Mouse (Mus musculus): Measurements from ENCODE around the gene Zmynd19.
A peak's percentile ranks its signal among the peaks of the same experiment; 100 is the strongest.
"Not testable (repeated sequence)": the region's sequence is repeated elsewhere in the genome, so short reads cannot be mapped to it uniquely, and the experiment has no call there.

Gene Zmynd19

GRCm38 (mm10) chr2:24942092-24942491 is 7.5 kb upstream of the Zmynd19 start:
- no peak for DNase-seq (ENCODE audit: low spot score)

- not testable (repeated sequence) for DNase-seq (ENCODE audit: low spot score)
These were observed 5.3 kb upstream of the Zmynd19 start for GRCm38 (mm10) chr2:24944304-24944703.

- no peak for DNase-seq (ENCODE audit: low spot score)
These were observed 570 bp downstream of the Zmynd19 start for GRCm38 (mm10) chr2:24950189-24950535.

- no peak for DNase-seq (ENCODE audit: low spot score)
These were observed 3.0 kb downstream of the Zmynd19 start for GRCm38 (mm10) chr2:24952537-24953055.

- no peak for DNase-seq (ENCODE audit: low spot score)
These were observed 11.3 kb downstream of the Zmynd19 start for GRCm38 (mm10) chr2:24960910-24961309.

- DNase-seq (ENCODE audit: low spot score): peak; percentile 65
These were observed 12.9 kb downstream of the Zmynd19 start, which contains the start of gene Dph7 for GRCm38 (mm10) chr2:24962304-24963000. Dph7 (plus strand) TSS chr2:24962400.

GRCm38 (mm10) chr2:24970386-24970785 is 20.8 kb downstream of the Zmynd19 start:
- DNase-seq (ENCODE audit: low spot score): no peak

- not testable (repeated sequence) for DNase-seq (ENCODE audit: low spot score)
These were observed 24.9 kb downstream of the Zmynd19 start for GRCm38 (mm10) chr2:24974452-24974851.

- DNase-seq (ENCODE audit: low spot score): peak; percentile 86
These were observed 25.5 kb downstream of the Zmynd19 start, which contains the start of gene Mrpl41 for GRCm38 (mm10) chr2:24974906-24975703. Mrpl41 (minus strand) TSS chr2:24975098.

- DNase-seq (ENCODE audit: low spot score): peak; percentile 19
These were observed 26.2 kb downstream of the Zmynd19 start, which contains the start of gene Pnpla7 for GRCm38 (mm10) chr2:24975704-24976297. Pnpla7 (plus strand) TSS chr2:24976033.

GRCm38 (mm10) chr2:24976960-24977359 is 27.4 kb downstream of the Zmynd19 start:
- DNase-seq (ENCODE audit: low spot score): no peak

- DNase-seq (ENCODE audit: low spot score): no peak
These were observed 38.2 kb downstream of the Zmynd19 start for GRCm38 (mm10) chr2:24987762-24988161.

- no peak for DNase-seq (ENCODE audit: low spot score)
These were observed 45.7 kb downstream of the Zmynd19 start for GRCm38 (mm10) chr2:24995332-24995731.

- DNase-seq (ENCODE audit: low spot score): no peak
These were observed 46.9 kb downstream of the Zmynd19 start for GRCm38 (mm10) chr2:24996471-24996870.

- DNase-seq (ENCODE audit: low spot score): no peak
These were observed 51.1 kb downstream of the Zmynd19 start for GRCm38 (mm10) chr2:25000544-25001235.

- DNase-seq (ENCODE audit: low spot score): no peak
These were observed 54.6 kb downstream of the Zmynd19 start for GRCm38 (mm10) chr2:25003946-25004786.

- no peak for DNase-seq (ENCODE audit: low spot score)
These were observed 57.2 kb downstream of the Zmynd19 start for GRCm38 (mm10) chr2:25006767-25007166.

GRCm38 (mm10) chr2:25008250-25008649 is 58.7 kb downstream of the Zmynd19 start:
- DNase-seq (ENCODE audit: low spot score): no peak

All from ovary, postnatal 10 days (tissue).